Mouse (Mus musculus): ENCODE measurements around the gene Fads6. TPM values are rescaled to one million over a fixed set of nuclear protein-coding genes. Genes with fewer than 3 reads are reported as not detected.
A peak's percentile ranks its signal among the peaks of the same experiment; 100 is the strongest.

Gene Fads6
- polyA plus RNA-seq, 1 experiment from 2014 or later = 1.3 TPM

DNA sequence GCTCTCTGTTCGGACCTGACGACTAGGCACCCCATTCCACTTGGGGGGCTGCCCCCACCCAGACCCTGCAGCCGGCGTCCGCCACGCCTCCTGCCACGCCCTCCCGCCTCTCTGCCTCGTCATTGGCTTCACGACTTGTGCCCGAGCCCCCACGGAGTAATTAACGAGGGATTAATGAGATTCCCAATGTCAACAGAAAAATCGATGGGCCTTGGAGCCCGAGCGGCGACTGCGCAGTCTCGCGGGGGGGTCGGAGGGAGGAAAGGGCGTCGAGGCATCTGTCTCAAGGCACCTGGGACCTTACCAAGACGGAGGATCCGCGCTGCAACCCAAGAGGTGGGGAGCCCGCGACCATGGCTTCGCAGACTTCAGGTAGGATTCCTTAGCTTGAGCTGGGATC lies 37.1 kb upstream of the Fads6 start, which contains the start of gene Otop3:
Gene Otop3 (plus strand): TSS at position 201 of the 400 bp plus-strand sequence.
- Histone ChIP-seq H3K36me3 (ENCODE audit: control insufficient read depth, insufficient read depth, low read length) (no peaks in the 10 kb centered on the region), H3K4me2 (replicated peaks; ENCODE audit: low read depth, low read length) (peak within 1 kb of the TSS; percentile 31), H3K27ac (ENCODE audit: low read length) (no peak within 1 kb of the TSS), H3K9me3 (ENCODE audit: control insufficient read depth, low read depth, low read length) (no peaks in the 10 kb centered on the region), H3K4me3 (ENCODE audit: low read depth, low read length) (0 out of 2 replicates have a peak within 1 kb of the TSS, but pooled peaks have one; percentile 6), H3K4me1 (ENCODE audit: control insufficient read depth, insufficient read depth, low read length) (0 out of 2 replicates have a peak, but pooled peaks cover 4% of the 10 kb centered on the region), H3K9ac (replicated peaks; ENCODE audit: low read depth, low read length) (no peak within 1 kb of the TSS), H3K27me3 (ENCODE audit: control insufficient read depth, insufficient read depth, low read length) (peaks cover 22% of the 10 kb centered on the region)
- WGBS = 4% methylated on average over 29 of the region's 29 CpGs
- peak; percentile 67; the same call in 1 of the 2 replicates for ATAC-seq (ENCODE audit: insufficient number of reproducible peaks, insufficient read depth, low FRiP score, low read depth)

DNA sequence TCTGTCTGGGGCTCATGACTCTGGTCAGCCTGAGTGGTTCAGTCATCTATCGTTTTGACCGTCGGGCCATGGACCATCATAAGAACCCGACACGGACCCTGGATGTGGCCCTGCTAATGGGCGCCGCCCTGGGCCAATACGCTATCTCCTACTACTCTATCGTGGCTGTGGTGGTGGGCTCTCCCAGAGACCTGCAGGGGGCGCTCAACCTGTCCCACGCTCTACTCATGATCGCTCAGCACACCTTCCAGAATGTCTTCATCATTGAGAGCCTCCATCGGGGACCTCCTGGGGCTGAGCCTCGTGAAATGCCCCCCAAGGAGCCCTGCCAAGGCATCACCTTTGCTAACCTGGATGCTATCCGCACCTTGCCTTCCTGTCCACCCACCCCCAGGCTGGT lies 31.9 kb upstream of the Fads6 start:
- H3K4me1 ChIP-seq (ENCODE audit: control insufficient read depth, insufficient read depth, low read length) = 0 out of 2 replicates have a peak, but pooled peaks cover under 1% of the 10 kb centered on the region
- WGBS = 77% methylated on average over 15 of the region's 15 CpGs
- no peak overlapping the region for H3K4me3 ChIP-seq (ENCODE audit: low read depth, low read length)
- no peak overlapping the region for H3K4me2 ChIP-seq (replicated peaks; ENCODE audit: low read depth, low read length)
- H3K27ac ChIP-seq (ENCODE audit: low read length) = no peak overlapping the region
- H3K27me3 ChIP-seq (ENCODE audit: control insufficient read depth, insufficient read depth, low read length) = peaks cover 5% of the 10 kb centered on the region; the same call in 1 of the 2 replicates
- H3K36me3 ChIP-seq (ENCODE audit: control insufficient read depth, insufficient read depth, low read length) = no peaks in the 10 kb centered on the region
- no peak overlapping the region for H3K9ac ChIP-seq (replicated peaks; ENCODE audit: low read depth, low read length)
- no peak for ATAC-seq (ENCODE audit: insufficient number of reproducible peaks, insufficient read depth, low FRiP score, low read depth)
- H3K9me3 ChIP-seq (ENCODE audit: control insufficient read depth, low read depth, low read length) = no peaks in the 10 kb centered on the region

DNA sequence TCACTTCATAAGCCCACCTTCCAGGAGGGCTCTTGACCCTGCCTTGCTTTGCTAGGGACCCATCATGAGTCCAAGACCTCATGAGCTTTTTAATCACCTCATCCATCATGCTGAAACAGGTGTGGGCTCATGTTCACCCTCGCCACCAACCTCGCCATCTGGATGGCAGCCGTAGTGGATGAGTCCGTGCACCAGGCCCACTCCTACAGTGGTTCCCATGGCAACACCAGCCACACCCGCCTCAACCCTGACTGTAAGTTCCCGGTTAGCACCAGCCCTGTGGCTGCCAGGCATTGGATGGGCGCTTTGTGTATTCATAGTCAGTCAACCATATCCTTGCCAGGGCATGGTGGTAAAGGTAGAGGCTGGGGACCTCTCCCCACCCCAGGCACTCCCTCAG lies 29.3 kb upstream of the Fads6 start:
- H3K27me3 ChIP-seq (ENCODE audit: control insufficient read depth, insufficient read depth, low read length) = peaks cover 23% of the 10 kb centered on the region
- no peaks in the 10 kb centered on the region for H3K9me3 ChIP-seq (ENCODE audit: control insufficient read depth, low read depth, low read length)
- H3K27ac ChIP-seq (ENCODE audit: low read length) = no peak overlapping the region
- H3K4me3 ChIP-seq (ENCODE audit: low read depth, low read length) = no peak overlapping the region
- no peak for ATAC-seq (ENCODE audit: insufficient number of reproducible peaks, insufficient read depth, low FRiP score, low read depth)
- H3K9ac ChIP-seq (replicated peaks; ENCODE audit: low read depth, low read length) = no peak overlapping the region
- H3K4me1 ChIP-seq (ENCODE audit: control insufficient read depth, insufficient read depth, low read length) = 0 out of 2 replicates have a peak, but pooled peaks cover 4% of the 10 kb centered on the region
- H3K4me2 ChIP-seq (replicated peaks; ENCODE audit: low read depth, low read length) = no peak overlapping the region
- H3K36me3 ChIP-seq (ENCODE audit: control insufficient read depth, insufficient read depth, low read length) = no peaks in the 10 kb centered on the region
- 51% methylated on average over 7 of the region's 7 CpGs for WGBS

DNA sequence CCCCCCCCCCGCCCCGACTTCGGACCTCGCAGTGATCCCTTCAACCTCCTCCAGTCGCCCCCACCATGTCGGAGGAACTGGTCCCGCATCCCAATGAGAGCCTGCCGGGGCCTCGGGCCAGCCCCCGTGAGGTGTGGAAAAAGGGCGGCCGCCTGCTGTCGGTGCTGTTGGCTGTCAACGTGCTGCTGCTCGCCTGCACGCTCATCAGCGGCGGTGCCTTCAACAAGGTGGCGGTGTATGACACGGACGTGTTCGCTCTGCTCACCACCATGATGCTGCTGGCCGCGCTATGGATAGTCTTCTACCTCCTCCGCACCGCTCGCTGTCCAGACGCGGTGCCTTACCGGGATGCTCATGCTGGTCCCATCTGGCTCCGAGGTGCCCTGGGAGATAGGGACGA lies 25.9 kb upstream of the Fads6 start:
- H3K27me3 ChIP-seq (ENCODE audit: control insufficient read depth, insufficient read depth, low read length) = peaks cover 55% of the 10 kb centered on the region
- no peak overlapping the region for H3K9ac ChIP-seq (replicated peaks; ENCODE audit: low read depth, low read length)
- H3K9me3 ChIP-seq (ENCODE audit: control insufficient read depth, low read depth, low read length) = no peaks in the 10 kb centered on the region
- 14% methylated on average over 32 of the region's 32 CpGs for WGBS
- 0 out of 2 replicates have a peak, but pooled peaks cover 4% of the 10 kb centered on the region for H3K4me1 ChIP-seq (ENCODE audit: control insufficient read depth, insufficient read depth, low read length)
- no peak overlapping the region for H3K4me2 ChIP-seq (replicated peaks; ENCODE audit: low read depth, low read length)
- H3K27ac ChIP-seq (ENCODE audit: low read length) = no peak overlapping the region
- no peak overlapping the region for H3K4me3 ChIP-seq (ENCODE audit: low read depth, low read length)
- no peaks in the 10 kb centered on the region for H3K36me3 ChIP-seq (ENCODE audit: control insufficient read depth, insufficient read depth, low read length)
- ATAC-seq (ENCODE audit: insufficient number of reproducible peaks, insufficient read depth, low FRiP score, low read depth) = no peak

DNA sequence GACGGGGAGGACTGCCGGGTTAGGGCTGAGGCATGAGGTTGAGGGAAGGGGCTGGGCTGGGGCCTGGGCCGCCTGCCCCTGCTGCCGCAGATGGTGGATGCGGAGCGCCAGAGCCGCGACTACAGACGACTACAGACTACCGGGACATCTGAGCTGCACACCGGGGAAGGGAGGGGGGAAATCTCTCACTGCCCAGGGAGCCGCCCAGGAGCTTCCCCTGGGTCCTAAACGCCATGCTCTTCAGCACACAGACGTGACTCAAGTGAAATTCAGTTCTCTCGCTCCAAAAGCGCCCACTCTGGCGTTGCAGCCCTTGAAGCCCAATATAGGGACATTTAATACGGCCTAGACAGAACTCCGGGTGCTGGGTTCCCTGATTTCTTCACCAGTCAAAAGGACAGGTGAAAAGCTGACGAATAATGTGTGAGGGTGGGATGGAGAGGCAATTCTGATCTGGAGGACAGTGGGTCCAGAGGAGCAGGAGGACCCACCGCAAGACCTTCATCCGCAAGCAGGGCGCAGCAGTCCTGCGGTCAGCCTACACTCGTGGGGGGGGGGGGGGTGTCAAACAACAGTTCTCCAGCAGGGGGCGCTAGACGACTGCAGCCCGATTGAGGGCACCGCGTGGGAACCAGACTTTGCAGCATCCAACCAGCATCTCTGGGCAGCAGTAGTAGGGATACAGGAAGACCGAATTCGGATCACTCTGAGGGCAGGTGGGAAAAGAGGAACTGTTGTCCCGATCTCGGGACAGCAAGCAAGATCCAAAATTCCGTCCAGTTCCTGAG lies 24.6 kb upstream of the Fads6 start, which contains the start of gene Ush1g:
Gene Ush1g (minus strand): TSS at position 136 of the 788 bp plus-strand sequence.
- 3% methylated on average over 35 of the region's 35 CpGs for WGBS
- Histone ChIP-seq H3K4me2 (replicated peaks; ENCODE audit: low read depth, low read length) (no peak within 1 kb of the TSS; the same call in 1 of the 2 replicates), H3K9ac (replicated peaks; ENCODE audit: low read depth, low read length) (no peak within 1 kb of the TSS), H3K36me3 (ENCODE audit: control insufficient read depth, insufficient read depth, low read length) (no peaks in the 10 kb centered on the region), H3K9me3 (ENCODE audit: control insufficient read depth, low read depth, low read length) (no peaks in the 10 kb centered on the region), H3K4me3 (ENCODE audit: low read depth, low read length) (no peak within 1 kb of the TSS), H3K27ac (ENCODE audit: low read length) (no peak within 1 kb of the TSS), H3K4me1 (ENCODE audit: control insufficient read depth, insufficient read depth, low read length) (0 out of 2 replicates have a peak, but pooled peaks cover 4% of the 10 kb centered on the region), H3K27me3 (ENCODE audit: control insufficient read depth, insufficient read depth, low read length) (peaks cover 68% of the 10 kb centered on the region)
- no peak for ATAC-seq (ENCODE audit: insufficient number of reproducible peaks, insufficient read depth, low FRiP score, low read depth)

DNA sequence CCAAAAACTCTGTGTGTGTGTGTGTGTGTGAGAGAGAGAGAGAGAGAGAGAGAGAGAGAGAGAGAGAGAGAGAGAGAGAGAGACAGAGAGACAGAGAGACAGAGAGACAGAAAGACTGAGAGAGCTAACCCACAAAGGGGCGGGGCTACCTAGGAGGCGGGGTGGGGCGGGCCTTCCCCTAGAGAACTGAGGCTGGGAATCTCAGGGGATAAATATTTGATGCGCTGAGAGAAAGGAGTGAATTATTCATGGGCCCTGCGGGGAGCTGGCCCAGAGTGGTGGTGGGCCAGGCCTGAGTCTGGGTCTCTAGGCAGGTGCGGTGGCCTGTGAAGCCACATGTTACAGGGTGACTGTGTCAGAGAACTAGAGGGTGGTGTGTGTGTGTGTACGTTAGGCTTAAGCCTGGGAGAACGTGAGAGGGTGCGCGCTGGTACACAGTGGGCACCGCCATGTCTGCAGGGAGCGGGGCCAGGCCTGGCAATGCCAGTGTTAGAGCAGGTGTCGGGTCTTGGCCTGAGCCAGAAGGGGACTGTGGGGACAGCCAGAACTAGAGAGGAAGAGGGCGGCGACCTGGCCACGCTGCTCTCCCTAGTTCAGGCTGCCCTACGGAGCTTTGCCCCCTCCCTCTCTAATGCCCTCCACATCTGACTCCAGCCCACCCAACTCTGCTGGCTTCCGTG lies 22.4 kb upstream of the Fads6 start:
- WGBS = 6% methylated on average over 18 of the region's 18 CpGs
- Histone ChIP-seq H3K9me3 (ENCODE audit: control insufficient read depth, low read depth, low read length) (no peaks in the 10 kb centered on the region), H3K4me1 (ENCODE audit: control insufficient read depth, insufficient read depth, low read length) (0 out of 2 replicates have a peak, but pooled peaks cover 4% of the 10 kb centered on the region), H3K9ac (replicated peaks; ENCODE audit: low read depth, low read length) (no peak overlapping the region), H3K27me3 (ENCODE audit: control insufficient read depth, insufficient read depth, low read length) (peaks cover 85% of the 10 kb centered on the region), H3K27ac (ENCODE audit: low read length) (no peak overlapping the region), H3K36me3 (ENCODE audit: control insufficient read depth, insufficient read depth, low read length) (no peaks in the 10 kb centered on the region), H3K4me2 (replicated peaks; ENCODE audit: low read depth, low read length) (no peak overlapping the region), H3K4me3 (ENCODE audit: low read depth, low read length) (no peak overlapping the region)
- ATAC-seq (ENCODE audit: insufficient number of reproducible peaks, insufficient read depth, low FRiP score, low read depth) = no peak

DNA sequence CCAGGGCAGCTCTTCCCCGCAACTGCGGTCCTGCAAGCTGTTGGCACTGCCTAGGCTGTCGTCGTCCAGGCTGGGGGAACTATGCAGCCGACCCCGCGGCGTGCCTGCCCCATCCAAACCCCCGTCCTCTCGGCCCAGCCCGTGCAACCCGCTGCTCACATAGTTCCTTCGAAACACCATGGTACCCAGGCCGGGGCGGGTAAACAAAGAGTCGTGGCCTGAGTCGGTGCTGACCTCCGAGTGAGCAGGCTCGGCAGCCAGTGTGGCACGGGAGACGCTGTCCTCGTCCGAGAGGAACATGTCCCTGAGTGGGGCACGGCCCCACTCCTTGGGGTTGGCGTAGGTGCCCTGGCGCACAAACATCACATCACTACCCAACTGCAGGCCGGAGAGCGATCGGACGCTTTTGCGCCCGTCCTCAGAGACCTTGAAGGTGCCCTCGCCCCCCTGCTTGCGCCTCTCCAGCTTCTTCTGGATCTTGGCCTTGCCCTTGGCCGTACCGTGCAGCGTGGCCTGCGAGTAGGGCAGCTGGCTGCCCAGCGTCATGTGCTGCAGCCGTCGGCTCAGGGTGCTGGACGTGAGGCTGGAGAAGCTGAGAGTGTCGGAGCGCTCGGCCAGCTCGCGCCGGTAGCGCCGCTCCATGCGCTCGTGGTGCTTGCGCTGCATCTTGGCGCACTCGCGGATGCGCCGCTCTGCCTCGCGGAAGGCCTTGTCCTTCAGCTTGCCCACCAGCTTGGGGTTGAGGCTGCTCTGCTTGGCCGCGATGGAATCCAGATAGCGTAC lies 21.0 kb upstream of the Fads6 start:
- Histone ChIP-seq H3K27ac (ENCODE audit: low read length) (no peak overlapping the region), H3K4me3 (ENCODE audit: low read depth, low read length) (no peak overlapping the region), H3K9me3 (ENCODE audit: control insufficient read depth, low read depth, low read length) (no peaks in the 10 kb centered on the region), H3K36me3 (ENCODE audit: control insufficient read depth, insufficient read depth, low read length) (no peaks in the 10 kb centered on the region), H3K4me2 (replicated peaks; ENCODE audit: low read depth, low read length) (no peak overlapping the region), H3K9ac (replicated peaks; ENCODE audit: low read depth, low read length) (no peak overlapping the region), H3K4me1 (ENCODE audit: control insufficient read depth, insufficient read depth, low read length) (0 out of 2 replicates have a peak, but pooled peaks cover 4% of the 10 kb centered on the region), H3K27me3 (ENCODE audit: control insufficient read depth, insufficient read depth, low read length) (peaks cover 80% of the 10 kb centered on the region)
- ATAC-seq (ENCODE audit: insufficient number of reproducible peaks, insufficient read depth, low FRiP score, low read depth) = no peak
- WGBS = 5% methylated on average over 62 of the region's 63 CpGs

DNA sequence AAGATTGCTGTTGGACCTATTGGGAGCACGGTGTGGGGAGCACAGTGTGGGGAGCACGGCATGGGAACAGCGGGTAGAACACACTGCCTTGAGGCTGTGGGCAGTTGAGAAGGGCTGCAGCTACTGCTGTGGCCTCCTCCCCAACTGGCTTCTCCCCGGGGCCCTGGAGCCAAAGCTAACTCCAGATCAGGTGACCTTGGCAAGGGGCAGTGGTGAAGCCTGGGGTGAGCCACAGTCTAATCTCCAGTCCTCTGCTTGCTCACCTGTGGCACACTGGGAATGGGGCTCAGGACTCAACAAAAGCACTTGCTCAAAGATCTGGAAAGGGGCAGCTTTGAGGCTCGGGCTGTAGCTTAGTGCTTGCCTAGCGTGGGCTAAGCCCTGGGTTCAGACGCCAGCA lies 19.7 kb upstream of the Fads6 start:
- H3K27ac ChIP-seq (ENCODE audit: low read length) = no peak overlapping the region
- H3K9me3 ChIP-seq (ENCODE audit: control insufficient read depth, low read depth, low read length) = no peaks in the 10 kb centered on the region
- H3K9ac ChIP-seq (replicated peaks; ENCODE audit: low read depth, low read length) = no peak overlapping the region
- WGBS = 65% methylated on average over 7 of the region's 7 CpGs
- peaks cover 68% of the 10 kb centered on the region for H3K27me3 ChIP-seq (ENCODE audit: control insufficient read depth, insufficient read depth, low read length)
- ATAC-seq (ENCODE audit: insufficient number of reproducible peaks, insufficient read depth, low FRiP score, low read depth) = no peak
- H3K4me1 ChIP-seq (ENCODE audit: control insufficient read depth, insufficient read depth, low read length) = 0 out of 2 replicates have a peak, but pooled peaks cover 4% of the 10 kb centered on the region
- no peaks in the 10 kb centered on the region for H3K36me3 ChIP-seq (ENCODE audit: control insufficient read depth, insufficient read depth, low read length)
- no peak overlapping the region for H3K4me2 ChIP-seq (replicated peaks; ENCODE audit: low read depth, low read length)
- no peak overlapping the region for H3K4me3 ChIP-seq (ENCODE audit: low read depth, low read length)

Measured in stomach, embryonic 14.5 days (tissue).